Mouse (Mus musculus): ENCODE measurements around the gene Pappa2. TPM values are rescaled to one million over a fixed set of nuclear protein-coding genes. Genes with fewer than 3 reads are reported as not detected.

The Pappa2 gene
- polyA plus RNA-seq, 1 experiment from 2014 or later: 1.1 TPM

- 55% methylated on average over 1 of the region's 1 CpGs for WGBS
- Histone ChIP-seq H3K4me2 (ENCODE audit: low read length) (no peak overlapping the region), H3K9ac (replicated peaks; ENCODE audit: low read length) (no peak overlapping the region), H3K4me1 (ENCODE audit: control insufficient read depth, insufficient read depth, low read length) (no peaks in the 10 kb centered on the region), H3K27ac (replicated peaks; ENCODE audit: low read depth, low read length) (no peak overlapping the region), H3K9me3 (ENCODE audit: control insufficient read depth, low read length) (no peaks in the 10 kb centered on the region), H3K4me3 (replicated peaks; ENCODE audit: low read depth, low read length) (no peak overlapping the region), H3K36me3 (ENCODE audit: control insufficient read depth, insufficient read depth, low read length) (peaks cover 63% of the 10 kb centered on the region), H3K27me3 (ENCODE audit: control insufficient read depth, insufficient read depth, low read length) (no peaks in the 10 kb centered on the region)
- ATAC-seq (ENCODE audit: low FRiP score, low TSS enrichment) (no peak), DNase-seq (no peak)
Measured at GRCm38 (mm10) chr1:158687726-158688125, 292.6 kb downstream of the Pappa2 start.

GRCm38 (mm10) chr1:158669971-158670592 is 310.2 kb downstream of the Pappa2 start:
- H3K4me3 ChIP-seq (replicated peaks; ENCODE audit: low read depth, low read length): no peak overlapping the region
- peaks cover 65% of the 10 kb centered on the region for H3K36me3 ChIP-seq (ENCODE audit: control insufficient read depth, insufficient read depth, low read length)
- H3K4me2 ChIP-seq (ENCODE audit: low read length): no peak overlapping the region
- peak; percentile 46; the same call in 1 of the 2 replicates for ATAC-seq (ENCODE audit: low FRiP score, low TSS enrichment)
- 46% methylated on average over 3 of the region's 3 CpGs for WGBS
- H3K9ac ChIP-seq (replicated peaks; ENCODE audit: low read length): no peak overlapping the region
- no peaks in the 10 kb centered on the region for H3K27me3 ChIP-seq (ENCODE audit: control insufficient read depth, insufficient read depth, low read length)
- no peaks in the 10 kb centered on the region for H3K9me3 ChIP-seq (ENCODE audit: control insufficient read depth, low read length)
- peak; percentile 87 for DNase-seq
- no peaks in the 10 kb centered on the region for H3K4me1 ChIP-seq (ENCODE audit: control insufficient read depth, insufficient read depth, low read length)
- H3K27ac ChIP-seq (replicated peaks; ENCODE audit: low read depth, low read length): no peak overlapping the region

- H3K27ac ChIP-seq (replicated peaks; ENCODE audit: low read depth, low read length): no peak overlapping the region
- ATAC-seq (ENCODE audit: low FRiP score, low TSS enrichment) (no peak), DNase-seq (no peak)
- peaks cover 62% of the 10 kb centered on the region for H3K36me3 ChIP-seq (ENCODE audit: control insufficient read depth, insufficient read depth, low read length)
- WGBS: 92% methylated on average over 3 of the region's 3 CpGs
- no peak overlapping the region for H3K9ac ChIP-seq (replicated peaks; ENCODE audit: low read length)
- no peaks in the 10 kb centered on the region for H3K4me1 ChIP-seq (ENCODE audit: control insufficient read depth, insufficient read depth, low read length)
- no peaks in the 10 kb centered on the region for H3K27me3 ChIP-seq (ENCODE audit: control insufficient read depth, insufficient read depth, low read length)
- no peak overlapping the region for H3K4me2 ChIP-seq (ENCODE audit: low read length)
- H3K9me3 ChIP-seq (ENCODE audit: control insufficient read depth, low read length): no peaks in the 10 kb centered on the region
- no peak overlapping the region for H3K4me3 ChIP-seq (replicated peaks; ENCODE audit: low read depth, low read length)
Measured at GRCm38 (mm10) chr1:158666001-158666400, 314.3 kb downstream of the Pappa2 start.

Measured in midbrain, embryonic 14.5 days (tissue).